Mouse (Mus musculus) forebrain, embryonic 12.5 days (tissue): Measurements from ENCODE around the gene Lrrc18. TPM values are rescaled to one million over a fixed set of nuclear protein-coding genes. Genes with fewer than 3 reads are reported as not detected.

Experiments
- ATAC-seq: fragments of 200-750 bp; cut with Nextera tagmentation; 2 replicates; pipeline ENCODE4 v1.8.0; 2017; ENCODE audit warnings: moderate TSS enrichment; ENCODE audit not compliant: low FRiP score
- H3K27ac ChIP-seq: fragments of 300-500 bp; sonication (generic); 2 replicates; pipeline ENCODE4 v1.5.1; 2016; ENCODE audit warnings: mild to moderate bottlenecking
- H3K27me3 ChIP-seq: fragments of 300-500 bp; sonication (generic); 2 replicates; pipeline ENCODE4 v1.6.1; 2016; ENCODE audit warnings: mild to moderate bottlenecking
- H3K36me3 ChIP-seq: fragments of 300-500 bp; sonication (generic); replicated peaks from 2 replicates; pipeline ENCODE4 v1.6.1; 2016; ENCODE audit warnings: mild to moderate bottlenecking
- H3K4me1 ChIP-seq: fragments of 300-500 bp; sonication (generic); 2 replicates; pipeline ENCODE4 v1.6.1; 2016
- H3K4me2 ChIP-seq: fragments of 300-500 bp; sonication (generic); 2 replicates; pipeline ENCODE4 v1.6.1; 2016; ENCODE audit warnings: mild to moderate bottlenecking, moderate library complexity
- H3K4me3 ChIP-seq: fragments of 300-500 bp; sonication (generic); replicated peaks from 2 replicates; pipeline ENCODE4 v1.5.1; 2016; ENCODE audit warnings: mild to moderate bottlenecking
- H3K9ac ChIP-seq: fragments of 300-500 bp; sonication (generic); 2 replicates; pipeline ENCODE4 v1.6.1; 2016; ENCODE audit warnings: mild to moderate bottlenecking
- H3K9me3 ChIP-seq: fragments of 300-500 bp; sonication (generic); 2 replicates; pipeline ENCODE4 v1.6.1; 2016
- WGBS: fragments of 180-500 bp; shearing (Covaris S2); methylation state at CpG from one replicate; pipeline ENCODE4 v1.1.7; 2016; 5-methylcytosine and 5-hydroxymethylcytosine counted together
- polyA plus RNA-seq: library from polyadenylated mRNA; unstranded; fragments of >200 nt; fragmentation: Nextera tagmentation; extraction: Ambion mirVana; gene quantifications from 2 replicates; pipeline ENCODE4 v1.2.1, GENCODE M21; 2016

Gene Lrrc18
- polyA plus RNA-seq = 0.29 and 0.33 TPM in 2 replicates

DNA sequence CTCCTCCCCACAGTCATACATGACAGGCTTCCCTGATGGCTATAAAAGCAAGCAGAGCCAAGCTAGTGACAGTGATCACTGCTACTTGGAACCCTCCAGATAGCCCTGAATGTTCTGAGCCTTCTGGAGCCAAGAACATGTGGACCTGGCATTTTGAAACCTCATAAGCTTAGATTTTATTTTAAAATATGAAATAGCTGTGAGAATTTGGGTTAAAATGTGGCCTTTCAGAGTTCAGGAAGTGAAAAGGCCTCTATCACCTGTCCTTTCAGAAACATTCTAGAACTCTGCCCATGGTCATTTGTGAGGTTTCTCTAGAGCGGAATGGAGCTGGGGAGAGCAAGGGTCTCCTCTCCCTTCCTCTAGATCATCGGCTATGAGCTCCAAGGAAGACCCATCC is at the start of gene Lrrc18:
Gene Lrrc18 (plus strand): TSS at position 301 of the 400 bp plus-strand sequence.
- no peak within 1 kb of the TSS for H3K9ac ChIP-seq
- no peaks in the 10 kb centered on the region for H3K36me3 ChIP-seq
- 89% methylated on average over 2 of the region's 2 CpGs for WGBS
- no peak within 1 kb of the TSS for H3K27ac ChIP-seq
- ATAC-seq = no peak
- H3K4me1 ChIP-seq = peaks cover 16% of the 10 kb centered on the region
- H3K4me3 ChIP-seq = no peak within 1 kb of the TSS
- H3K4me2 ChIP-seq = no peak within 1 kb of the TSS
- H3K27me3 ChIP-seq = no peaks in the 10 kb centered on the region
- H3K9me3 ChIP-seq = no peaks in the 10 kb centered on the region

DNA sequence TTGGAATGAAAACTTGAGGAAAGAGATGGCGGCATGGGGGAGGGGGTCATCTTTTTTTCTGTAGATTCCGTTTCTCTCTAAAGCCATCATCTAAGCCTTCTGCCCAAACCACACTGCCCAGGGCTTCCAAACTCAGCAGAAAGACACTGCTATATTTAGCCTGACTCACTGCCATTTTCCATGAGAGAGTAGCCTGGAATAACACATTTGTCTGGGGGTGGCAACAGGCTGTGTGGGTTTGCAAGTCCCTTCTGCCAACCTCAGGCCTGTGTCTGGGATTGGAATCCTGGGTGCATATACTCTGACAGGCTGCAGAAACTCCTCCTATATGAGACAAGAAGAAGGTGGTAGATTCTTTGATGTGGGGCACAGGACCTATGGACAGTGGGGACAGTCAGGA is 43.7 kb upstream of the Lrrc18 start:
- H3K27ac ChIP-seq = no peak overlapping the region
- no peak for ATAC-seq
- no peaks in the 10 kb centered on the region for H3K36me3 ChIP-seq
- peaks cover 12% of the 10 kb centered on the region for H3K4me1 ChIP-seq
- no peak overlapping the region for H3K4me2 ChIP-seq
- H3K4me3 ChIP-seq = no peak overlapping the region
- no peaks in the 10 kb centered on the region for H3K9me3 ChIP-seq
- no peak overlapping the region for H3K9ac ChIP-seq
- WGBS = 96% methylated on average over 2 of the region's 2 CpGs
- H3K27me3 ChIP-seq = 0 out of 2 replicates have a peak, but pooled peaks cover 6% of the 10 kb centered on the region

DNA sequence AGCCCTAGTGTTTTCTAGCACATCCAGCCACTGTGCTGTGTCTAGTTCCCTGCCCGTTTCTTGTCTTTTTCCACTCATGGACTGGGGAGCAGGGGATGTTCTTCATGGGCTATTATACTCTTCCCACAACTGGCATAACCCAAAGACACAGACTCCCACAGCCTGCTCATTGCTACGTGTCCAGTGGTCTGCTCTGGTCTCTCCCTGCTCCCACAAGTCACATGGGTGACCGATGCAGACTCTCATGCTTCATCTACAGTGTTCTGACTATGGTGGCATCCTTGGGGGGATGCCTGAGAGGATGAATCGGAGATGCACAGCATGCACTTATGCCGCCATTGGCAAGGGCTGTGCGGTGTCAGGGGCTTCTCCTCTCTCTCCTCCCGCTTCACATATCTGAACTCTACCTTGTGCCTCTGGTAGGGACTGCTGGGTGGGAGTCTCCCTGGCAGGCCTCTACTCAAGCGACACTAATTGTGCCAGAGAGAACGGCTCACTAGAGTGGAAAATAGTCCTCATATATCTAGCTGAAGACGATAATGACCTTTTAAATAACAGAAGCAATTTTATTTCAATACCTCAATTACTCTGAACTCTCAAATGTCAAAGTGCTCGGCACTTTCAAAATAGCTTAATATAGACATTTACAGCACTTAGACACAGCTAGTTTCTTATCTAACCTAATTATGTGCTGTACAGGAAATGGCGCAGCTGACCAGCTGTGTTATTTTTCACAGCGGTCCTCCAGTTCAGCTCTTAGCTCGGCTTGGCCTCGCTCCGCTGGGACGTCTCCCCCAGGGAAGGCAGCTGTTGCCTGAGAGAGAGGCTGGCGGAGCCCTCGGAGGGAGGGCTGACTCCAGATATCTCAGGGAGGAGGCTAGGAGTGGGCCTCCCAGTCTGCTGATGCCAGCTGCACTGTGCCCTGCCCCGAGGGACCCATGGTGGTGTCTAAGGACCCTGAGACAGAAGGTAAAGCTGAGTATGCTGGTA is 40.6 kb upstream of the Lrrc18 start:
- ATAC-seq = peak; percentile 80
- no peak overlapping the region for H3K9ac ChIP-seq
- 55% methylated on average over 20 of the region's 20 CpGs for WGBS
- H3K27ac ChIP-seq = peak overlapping the region; percentile 61; the same call in 1 of the 2 replicates
- no peaks in the 10 kb centered on the region for H3K9me3 ChIP-seq
- H3K27me3 ChIP-seq = 0 out of 2 replicates have a peak, but pooled peaks cover 6% of the 10 kb centered on the region
- H3K36me3 ChIP-seq = no peaks in the 10 kb centered on the region
- H3K4me1 ChIP-seq = peaks cover 12% of the 10 kb centered on the region
- no peak overlapping the region for H3K4me2 ChIP-seq
- H3K4me3 ChIP-seq = no peak overlapping the region

DNA sequence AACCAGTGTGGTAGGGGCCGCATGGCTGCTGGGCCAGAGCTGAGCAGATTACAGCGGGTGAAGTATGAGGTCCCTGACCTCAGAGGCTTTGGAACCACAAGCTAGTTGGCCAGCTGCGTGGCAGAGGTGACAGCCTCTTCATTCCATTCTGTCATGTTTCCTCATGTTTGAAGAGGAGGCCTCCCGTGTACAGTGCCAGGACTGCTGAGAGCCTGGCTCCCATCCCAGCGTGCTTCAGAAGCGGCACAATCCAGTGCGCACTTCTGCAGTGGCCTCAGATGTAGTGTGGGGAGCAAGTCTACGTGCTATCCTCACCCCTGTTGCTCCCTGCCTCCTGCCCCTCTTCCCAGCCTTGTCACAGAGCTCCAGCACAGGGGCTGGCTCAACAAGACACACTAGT is 34.7 kb upstream of the Lrrc18 start:
- Histone ChIP-seq H3K27me3 (0 out of 2 replicates have a peak, but pooled peaks cover 5% of the 10 kb centered on the region), H3K36me3 (no peaks in the 10 kb centered on the region), H3K9ac (no peak overlapping the region), H3K4me2 (no peak overlapping the region), H3K4me3 (no peak overlapping the region), H3K9me3 (no peaks in the 10 kb centered on the region), H3K27ac (no peak overlapping the region), H3K4me1 (peaks cover 1% of the 10 kb centered on the region; the same call in 1 of the 2 replicates)
- 86% methylated on average over 8 of the region's 8 CpGs for WGBS
- no peak for ATAC-seq

DNA sequence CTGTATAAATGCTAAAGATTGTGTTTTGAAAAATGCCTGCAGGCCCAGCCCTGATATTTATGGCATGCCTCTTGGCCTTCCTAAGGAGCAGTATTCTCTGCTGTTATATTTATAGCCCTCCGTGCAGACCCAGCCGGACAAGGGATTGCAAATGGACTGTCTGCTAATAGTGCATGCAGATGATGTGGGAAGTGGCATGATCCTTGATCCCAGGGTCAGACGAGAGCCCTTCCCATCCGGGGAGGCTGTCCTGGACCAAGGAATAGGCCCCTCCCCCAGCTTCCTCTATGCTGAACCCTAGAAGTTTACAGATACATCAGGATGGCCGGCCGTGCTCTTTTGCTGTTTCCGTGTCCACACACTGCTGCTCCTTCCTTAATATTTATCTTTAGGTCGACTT is 32.5 kb upstream of the Lrrc18 start:
- 75% methylated on average over 8 of the region's 8 CpGs for WGBS

DNA sequence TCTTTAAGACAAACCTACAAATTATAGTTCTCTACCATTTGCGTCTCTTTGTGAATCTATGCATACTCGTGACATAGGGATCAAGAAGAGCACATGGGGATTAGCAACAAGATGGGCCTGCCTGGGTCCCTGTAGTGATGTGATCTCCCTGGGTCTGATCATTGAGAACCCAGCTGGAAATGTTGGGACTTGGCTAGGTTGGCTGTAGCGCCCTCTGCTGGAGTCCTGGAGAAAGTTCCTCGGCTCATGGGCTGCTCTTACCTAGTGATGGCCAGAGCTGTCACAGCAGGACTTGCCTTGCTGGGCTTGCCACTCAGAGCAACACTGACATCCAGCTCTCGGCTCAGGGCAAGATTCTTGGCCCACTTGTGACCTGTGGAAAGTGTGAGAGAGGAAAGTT is 30.7 kb upstream of the Lrrc18 start:
- peak; percentile 46; the same call in 1 of the 2 replicates for ATAC-seq
- Histone ChIP-seq H3K27me3 (0 out of 2 replicates have a peak, but pooled peaks cover 3% of the 10 kb centered on the region), H3K9me3 (no peaks in the 10 kb centered on the region), H3K4me1 (no peaks in the 10 kb centered on the region), H3K4me3 (no peak overlapping the region), H3K36me3 (no peaks in the 10 kb centered on the region), H3K4me2 (no peak overlapping the region), H3K9ac (no peak overlapping the region), H3K27ac (no peak overlapping the region)
- 38% methylated on average over 5 of the region's 5 CpGs for WGBS

More for the DNA sequence above, 32.5 kb upstream of the Lrrc18 start:
- Histone ChIP-seq H3K9me3 (no peaks in the 10 kb centered on the region), H3K36me3 (no peaks in the 10 kb centered on the region), H3K9ac (no peak overlapping the region), H3K4me1 (no peaks in the 10 kb centered on the region; the same call in 1 of the 2 replicates), H3K4me3 (no peak overlapping the region), H3K27me3 (0 out of 2 replicates have a peak, but pooled peaks cover 3% of the 10 kb centered on the region), H3K4me2 (no peak overlapping the region), H3K27ac (no peak overlapping the region)
- ATAC-seq = no peak

DNA sequence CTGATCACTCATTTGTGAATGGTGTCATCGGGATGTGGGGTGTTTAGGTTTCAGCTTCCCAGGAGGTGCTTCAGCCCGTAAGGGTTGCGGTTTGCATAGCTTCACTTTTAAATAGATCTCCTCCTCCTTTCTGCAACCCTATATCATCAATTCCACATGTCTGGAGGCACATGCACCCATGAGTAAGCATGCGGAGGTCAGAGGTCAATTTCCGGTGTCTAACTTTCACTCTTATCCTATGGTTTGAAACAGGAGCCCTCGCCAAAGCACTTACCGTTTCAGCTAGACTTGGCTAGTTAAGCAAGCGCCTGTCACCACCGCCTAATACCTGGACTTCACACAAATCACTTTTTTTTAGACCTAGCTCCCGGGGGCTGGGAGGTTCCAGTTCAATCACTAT is 26.4 kb upstream of the Lrrc18 start:
- no peak for ATAC-seq
- Histone ChIP-seq H3K36me3 (no peaks in the 10 kb centered on the region), H3K4me3 (no peak overlapping the region), H3K4me1 (no peaks in the 10 kb centered on the region), H3K27ac (no peak overlapping the region), H3K27me3 (0 out of 2 replicates have a peak, but pooled peaks cover 2% of the 10 kb centered on the region), H3K9ac (no peak overlapping the region), H3K4me2 (no peak overlapping the region), H3K9me3 (no peaks in the 10 kb centered on the region)
- WGBS = 87% methylated on average over 10 of the region's 10 CpGs

DNA sequence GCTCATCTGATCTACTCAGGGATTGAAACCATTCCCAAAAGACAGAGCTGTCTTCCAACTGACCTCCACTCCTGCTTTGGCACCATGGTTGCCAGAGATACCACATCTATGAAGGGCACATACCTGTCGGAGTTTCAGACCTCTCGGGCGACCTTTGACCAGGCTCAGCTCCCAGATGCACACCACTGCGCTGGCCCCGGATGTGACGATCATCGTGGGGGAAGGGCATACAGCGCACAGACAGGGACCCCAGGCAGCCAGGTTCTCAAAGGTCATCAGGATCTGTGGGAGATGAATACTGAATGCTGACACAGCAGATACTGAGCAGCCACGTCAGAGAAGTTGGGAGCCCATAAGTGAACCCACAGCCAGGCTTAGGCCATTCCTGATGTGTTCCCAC is 20.5 kb upstream of the Lrrc18 start:
- WGBS = 84% methylated on average over 9 of the region's 9 CpGs
- ATAC-seq = no peak
- H3K36me3 ChIP-seq = no peaks in the 10 kb centered on the region
- no peak overlapping the region for H3K4me2 ChIP-seq
- no peaks in the 10 kb centered on the region for H3K4me1 ChIP-seq
- no peaks in the 10 kb centered on the region for H3K9me3 ChIP-seq
- H3K27ac ChIP-seq = no peak overlapping the region
- no peak overlapping the region for H3K9ac ChIP-seq
- no peaks in the 10 kb centered on the region for H3K27me3 ChIP-seq
- H3K4me3 ChIP-seq = no peak overlapping the region

DNA sequence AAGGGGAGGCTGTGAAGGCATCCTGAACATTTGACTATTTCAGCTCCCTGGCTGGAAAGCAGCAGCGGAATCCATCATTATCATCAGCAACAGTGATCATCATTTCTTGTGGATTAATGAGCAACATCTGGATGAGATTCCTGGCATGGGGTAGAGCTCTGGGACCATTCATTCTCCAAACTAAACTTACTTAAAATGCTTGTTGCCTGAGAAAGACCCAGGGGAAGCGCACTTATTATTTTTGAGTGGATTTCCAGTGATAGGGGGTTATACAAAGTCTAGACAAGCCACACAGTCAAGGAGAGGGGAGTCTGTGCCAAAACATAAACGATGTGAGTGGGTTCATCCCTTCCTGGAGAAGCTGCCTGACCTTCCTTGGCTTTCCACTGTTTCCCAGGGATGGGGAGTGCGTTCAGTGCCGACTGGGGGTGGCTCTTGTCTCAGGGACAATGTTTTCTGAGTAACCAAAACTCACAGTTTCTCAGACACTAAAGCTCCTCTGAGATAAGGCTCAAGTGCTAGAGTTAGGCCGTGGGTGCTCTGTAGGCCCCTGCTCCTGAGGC is 6.9 kb upstream of the Lrrc18 start:
- WGBS = 85% methylated on average over 6 of the region's 6 CpGs

DNA sequence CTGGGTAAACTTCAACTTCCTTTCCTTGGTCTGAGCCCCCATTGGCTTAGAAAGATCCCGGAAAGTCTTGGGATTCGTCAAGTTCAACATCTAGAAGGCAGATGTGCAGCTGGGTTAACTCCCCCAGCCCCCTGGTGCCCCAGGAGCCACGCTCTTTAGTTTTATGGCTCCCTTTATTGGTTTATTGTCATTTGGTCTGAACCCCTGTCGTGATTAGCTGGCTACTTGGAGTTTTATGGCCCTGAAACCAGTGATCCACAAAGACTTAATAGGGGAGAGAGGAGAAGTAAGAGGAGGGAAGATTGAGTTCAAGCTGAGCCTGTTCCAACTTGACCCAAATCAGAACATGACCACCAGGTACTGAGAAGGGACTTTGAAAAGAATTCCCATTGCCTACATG is 4.5 kb upstream of the Lrrc18 start:
- ATAC-seq = no peak
- WGBS = 71% methylated on average over 4 of the region's 4 CpGs
- no peak overlapping the region for H3K27ac ChIP-seq
- no peak overlapping the region for H3K4me3 ChIP-seq
- no peaks in the 10 kb centered on the region for H3K36me3 ChIP-seq
- H3K4me1 ChIP-seq = no peaks in the 10 kb centered on the region
- no peak overlapping the region for H3K4me2 ChIP-seq
- H3K27me3 ChIP-seq = no peaks in the 10 kb centered on the region
- no peak overlapping the region for H3K9ac ChIP-seq
- no peaks in the 10 kb centered on the region for H3K9me3 ChIP-seq

More for the DNA sequence above, 6.9 kb upstream of the Lrrc18 start:
- H3K27ac ChIP-seq = no peak overlapping the region
- no peak overlapping the region for H3K4me2 ChIP-seq
- H3K27me3 ChIP-seq = no peaks in the 10 kb centered on the region
- H3K9ac ChIP-seq = no peak overlapping the region
- H3K9me3 ChIP-seq = no peaks in the 10 kb centered on the region
- no peaks in the 10 kb centered on the region for H3K36me3 ChIP-seq
- ATAC-seq = no peak
- H3K4me3 ChIP-seq = no peak overlapping the region
- H3K4me1 ChIP-seq = no peaks in the 10 kb centered on the region

DNA sequence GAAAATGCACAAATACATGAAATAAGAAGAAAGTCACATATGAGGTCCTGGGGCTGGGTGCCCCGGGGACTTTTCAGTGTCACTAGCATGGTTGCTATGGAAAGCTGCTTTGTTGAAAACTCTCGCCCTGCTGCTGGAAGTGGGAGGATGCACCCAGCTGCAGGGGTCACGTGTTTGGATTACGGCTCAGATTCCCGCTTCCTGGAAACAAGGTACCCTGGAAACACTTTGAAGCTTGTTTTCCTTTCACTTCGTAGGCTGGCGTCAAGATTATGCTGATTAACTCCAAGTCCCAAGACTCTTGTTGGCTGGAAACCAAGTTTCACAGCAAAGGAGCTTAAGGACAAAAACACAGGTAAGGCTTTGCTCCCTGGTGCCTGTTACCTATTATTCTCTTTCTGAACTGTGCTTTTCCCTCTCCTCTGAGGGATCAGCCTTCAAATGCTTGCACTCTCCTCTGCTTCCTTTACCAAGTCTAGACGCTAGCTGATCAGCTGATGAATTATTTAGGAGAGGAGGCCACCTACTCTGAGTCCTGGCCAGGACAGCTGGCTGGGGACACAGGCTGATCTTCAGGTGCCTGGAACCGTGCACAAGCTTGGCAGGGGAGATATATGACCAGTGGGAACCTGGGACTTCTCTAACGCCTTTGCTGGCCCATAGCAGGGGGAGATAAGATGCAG is 3.9 kb downstream of the Lrrc18 start:
- WGBS = 5% methylated on average over 10 of the region's 10 CpGs
- H3K9me3 ChIP-seq = no peaks in the 10 kb centered on the region
- H3K27me3 ChIP-seq = no peaks in the 10 kb centered on the region
- no peak overlapping the region for H3K9ac ChIP-seq
- no peaks in the 10 kb centered on the region for H3K36me3 ChIP-seq
- H3K4me3 ChIP-seq = no peak overlapping the region
- peak overlapping the region; percentile 31; the same call in 1 of the 2 replicates for H3K27ac ChIP-seq
- no peak for ATAC-seq
- peak overlapping the region; percentile 32 for H3K4me2 ChIP-seq
- H3K4me1 ChIP-seq = peaks cover 24% of the 10 kb centered on the region

DNA sequence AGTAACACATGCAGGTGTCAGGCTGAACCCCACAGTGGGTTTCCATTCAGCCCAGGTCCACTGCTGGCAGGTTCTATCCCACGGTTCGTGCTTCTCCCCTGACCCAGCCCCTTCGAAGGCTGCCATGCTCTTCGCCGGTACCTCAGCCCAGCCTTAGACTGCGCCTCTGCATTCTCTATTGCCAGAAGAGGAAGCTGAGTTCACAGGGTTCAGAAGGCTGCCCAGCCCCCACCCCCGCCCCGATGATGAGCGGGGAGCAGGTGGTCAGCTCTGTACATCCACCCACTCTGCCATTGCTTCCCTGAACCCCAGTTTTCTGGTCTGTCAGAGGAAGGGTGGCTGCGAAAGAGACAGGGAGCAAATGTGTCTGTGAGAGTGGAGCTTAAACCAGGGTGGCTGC is 8.3 kb downstream of the Lrrc18 start:
- Histone ChIP-seq H3K9ac (no peak overlapping the region), H3K27me3 (no peaks in the 10 kb centered on the region), H3K9me3 (no peaks in the 10 kb centered on the region), H3K4me3 (no peak overlapping the region), H3K4me1 (peaks cover 34% of the 10 kb centered on the region), H3K36me3 (no peaks in the 10 kb centered on the region), H3K27ac (no peak overlapping the region), H3K4me2 (peak overlapping the region; percentile 10; the same call in 1 of the 2 replicates)
- peak; percentile 27; the same call in 1 of the 2 replicates for ATAC-seq
- 22% methylated on average over 10 of the region's 10 CpGs for WGBS
